Mouse (Mus musculus) olfactory bulb, adult 2 months (tissue): ENCODE data around the gene Cnot6.

Experiments
- CTCF ChIP-seq: fragments of 200-500 bp; IDR thresholded peaks from 2 replicates; pipeline ENCODE4 v1.5.1; 2012; ENCODE audit warnings: low read depth, mild to moderate bottlenecking, low read length, moderate library complexity; ENCODE audit not compliant: insufficient read depth
- POLR2A ChIP-seq: fragments of 200-500 bp; IDR thresholded peaks from 2 replicates; pipeline ENCODE4 v1.6.1; 2012; ENCODE audit warnings: mild to moderate bottlenecking, low read depth, low read length, moderate library complexity; ENCODE audit not compliant: insufficient read depth

GRCm38 (mm10) chr11:49711981-49712554 is 455 bp downstream of the Cnot6 start:
- TF ChIP-seq CTCF = no peak
- TF ChIP-seq POLR2A = no peak; the same call in 1 of the 2 replicates
